Mouse (Mus musculus) embryo, embryonic 11.5 days (tissue): Measurements from ENCODE around the gene Hdhd3.

Source experiments
- DNase-seq: peaks from one replicate; pipeline ENCODE4 v3.0.0-alpha.2; 2012; ENCODE audit warnings: low read depth, low spot score

Hdhd3 gene

GRCm38 (mm10) chr4:62477542-62478244 is 25.6 kb downstream of the Hdhd3 start:
- DNase-seq = no peak

- DNase-seq = no peak
Measured at GRCm38 (mm10) chr4:62475793-62476192, 27.5 kb downstream of the Hdhd3 start.

GRCm38 (mm10) chr4:62475131-62475530 is 28.1 kb downstream of the Hdhd3 start:
- DNase-seq = no peak

GRCm38 (mm10) chr4:62472071-62472470 is 31.2 kb downstream of the Hdhd3 start:
- DNase-seq = no peak

- peak; percentile 73 for DNase-seq
Measured at GRCm38 (mm10) chr4:62470598-62471051, 32.6 kb downstream of the Hdhd3 start, which contains the start of gene Wdr31. Wdr31 (minus strand) TSS chr4:62470896.

GRCm38 (mm10) chr4:62468158-62468557 is 35.1 kb downstream of the Hdhd3 start:
- DNase-seq = no peak

- DNase-seq = no peak
Measured at GRCm38 (mm10) chr4:62463124-62463523, 40.1 kb downstream of the Hdhd3 start.

GRCm38 (mm10) chr4:62460348-62460747 is 42.9 kb downstream of the Hdhd3 start:
- no peak for DNase-seq

GRCm38 (mm10) chr4:62459081-62459480 is 44.2 kb downstream of the Hdhd3 start:
- DNase-seq = no peak

- peak; percentile 8 for DNase-seq
Measured at GRCm38 (mm10) chr4:62454995-62455394, 48.3 kb downstream of the Hdhd3 start.
